ENCODE assay signal across 8 mouse cellular contexts in the genomic region with DNA sequence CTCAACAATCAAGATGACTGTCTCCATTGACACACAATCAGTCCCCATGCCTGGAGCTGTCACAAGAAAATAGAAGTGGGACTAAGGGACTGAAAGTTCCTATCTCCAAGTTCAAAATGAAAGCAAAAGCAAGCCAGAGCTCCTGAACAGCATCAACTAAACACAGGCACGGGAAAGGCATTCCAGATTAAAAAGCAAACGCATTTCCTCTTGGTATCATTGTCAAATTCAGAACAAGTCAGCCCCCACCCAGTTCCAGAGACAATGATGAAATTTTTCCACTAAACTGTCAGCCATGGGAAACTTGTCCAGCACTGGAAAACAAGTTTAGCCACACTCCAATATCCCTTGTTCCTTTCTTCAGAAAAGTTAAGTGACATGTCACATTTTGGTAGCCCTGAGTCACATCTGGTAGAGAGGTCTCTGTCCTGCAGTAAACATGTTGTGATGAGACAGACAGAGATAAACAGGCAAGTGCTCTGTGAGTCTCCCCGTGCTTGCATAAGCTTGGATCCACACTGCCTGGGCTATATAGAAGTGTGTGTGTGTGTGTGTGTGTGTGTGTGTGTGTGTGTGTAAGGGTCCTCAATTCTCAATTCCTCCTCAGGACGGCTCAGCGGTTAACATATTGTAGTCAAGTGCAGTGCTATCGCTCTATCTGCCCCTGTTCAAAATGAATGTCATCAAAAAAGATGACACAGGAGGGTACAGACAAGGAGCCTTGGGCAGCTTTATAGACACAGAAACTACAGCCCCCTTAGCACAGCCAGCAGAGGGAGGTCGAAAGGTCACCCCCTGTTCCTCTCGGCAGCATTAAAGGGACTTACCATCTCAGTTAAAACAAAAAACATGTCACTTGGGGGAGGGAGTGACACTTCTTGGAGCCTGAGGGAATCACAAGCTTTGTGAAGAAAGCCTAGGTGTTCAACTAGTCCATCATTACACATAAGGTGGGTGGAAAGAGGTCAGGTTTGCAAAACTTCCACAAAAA. TPM values are rescaled to one million over a fixed set of nuclear protein-coding genes. Genes with fewer than 3 reads are reported as not detected.
DNase-seq lines count a peak whose midpoint lies in the region; ATAC-seq and TF ChIP-seq lines count a peak whose summit lies in the region.

No protein-coding gene starts in this region.

- no peak for ATAC-seq in heart, embryonic 16.5 days (replicated peaks; ENCODE audit: extremely low read depth, insufficient read depth, low FRiP score)
- peak; percentile 62 for ATAC-seq in liver, postnatal 0 days
- ATAC-seq in activated CD4-positive, CD25-positive, alpha-beta regulatory T cell, adult 4 months = no peak

- no peak for TF ChIP-seq CTCF in heart, adult 2 months (IDR thresholded peaks at IDR 0.05)
- no peak for TF ChIP-seq CTCF in liver, postnatal 0 days (IDR thresholded peaks at IDR 0.05; ENCODE audit: low read depth)

- peak overlapping the region; percentile 87 for H3K27ac ChIP-seq in heart, adult 2 months
- peak overlapping the region; percentile 70 for H3K27ac ChIP-seq in heart, embryonic 16.5 days (ENCODE audit: low read length)
- peak overlapping the region; percentile 87 for H3K27ac ChIP-seq in liver, postnatal 0 days (ENCODE audit: low read depth)

- H3K9ac ChIP-seq in heart, adult 2 months (ENCODE audit: low read depth, low read length) = peak overlapping the region; percentile 70
- peak overlapping the region; percentile 87 for H3K9ac ChIP-seq in heart, embryonic 16.5 days (ENCODE audit: low read length)
- peak overlapping the region; percentile 78 for H3K9ac ChIP-seq in liver, postnatal 0 days (replicated peaks)

- peak; percentile 62; the same call in 1 of the 2 replicates for TF ChIP-seq POLR2A in heart, adult 2 months (IDR thresholded peaks at IDR 0.05; ENCODE audit: insufficient read depth, low read depth, low read length)

- intact Hi-C loops in heart, adult 2 months (cut with DNase I) = no loop called here
- intact Hi-C loops in heart, postnatal 14 days (cut with DNase I) = no loop called here

- H3K79me2 ChIP-seq in heart, adult 2 months (replicated peaks; ENCODE audit: control insufficient read depth, insufficient read depth, low read length) = no peaks in the 10 kb centered on the region

- DNase-seq in heart, adult 2 months = peak; percentile 37 to 51
- no peak for DNase-seq in heart, postnatal 14 days
- peak; percentile 34 for DNase-seq in cerebellum, postnatal 25 days
- no peak for DNase-seq in liver, postnatal 0 days
- no peak for DNase-seq in layer of hippocampus, adult 18-20 months (ENCODE audit: low spot score in 2 of 2)
- no peak for DNase-seq in gastrocnemius, postnatal 25 days

- peaks cover 17% of the 10 kb centered on the region for H3K4me1 ChIP-seq in heart, adult 2 months (ENCODE audit: control insufficient read depth, insufficient read depth, low read length)
- H3K4me1 ChIP-seq in heart, embryonic 16.5 days (ENCODE audit: control insufficient read depth, insufficient read depth, low read length) = peaks cover 44% of the 10 kb centered on the region
- H3K4me1 ChIP-seq in liver, postnatal 0 days (ENCODE audit: insufficient read depth) = peaks cover 35% of the 10 kb centered on the region

- 44% methylated on average over 8 of the region's 8 CpGs for WGBS in heart, adult 2 months
- 47% methylated on average over 8 of the region's 8 CpGs for WGBS in heart, embryonic 16.5 days
- WGBS in liver, postnatal 0 days (ENCODE audit: insufficient replicate concordance) = 50% methylated on average over 8 of the region's 8 CpGs

- peaks cover 4% of the 10 kb centered on the region for H3K36me3 ChIP-seq in heart, adult 2 months (ENCODE audit: control insufficient read depth, insufficient read depth, low read length)
- H3K36me3 ChIP-seq in heart, embryonic 16.5 days (ENCODE audit: control insufficient read depth, insufficient read depth) = no peaks in the 10 kb centered on the region
- H3K36me3 ChIP-seq in liver, postnatal 0 days (replicated peaks; ENCODE audit: insufficient read depth, low read length) = peaks cover 1% of the 10 kb centered on the region; the same call in 1 of the 2 replicates

- H3K4me3 ChIP-seq in heart, adult 2 months = peak overlapping the region; percentile 38
- H3K4me3 ChIP-seq in heart, embryonic 16.5 days (ENCODE audit: low read length) = peak overlapping the region; percentile 75
- H3K4me3 ChIP-seq in liver, postnatal 0 days (ENCODE audit: low read depth, low read length) = peak overlapping the region; percentile 67

- H3K9me3 ChIP-seq in heart, embryonic 16.5 days (replicated peaks; ENCODE audit: control insufficient read depth, low read length) = no peaks in the 10 kb centered on the region
- H3K9me3 ChIP-seq in liver, postnatal 0 days (ENCODE audit: low read length) = no peaks in the 10 kb centered on the region

- TF ChIP-seq EP300 in heart, adult 2 months (IDR thresholded peaks at IDR 0.05; ENCODE audit: insufficient read depth, low read depth, low read length) = 0 out of 2 replicates have a peak, but pooled peaks have one; percentile 16
- TF ChIP-seq EP300 in liver, postnatal 0 days (IDR thresholded peaks at IDR 0.05; ENCODE audit: low read depth) = peak; percentile 60; the same call in 1 of the 2 replicates

- no peaks in the 10 kb centered on the region for H3K27me3 ChIP-seq in heart, adult 2 months (ENCODE audit: control insufficient read depth, insufficient read depth, low read length)
- H3K27me3 ChIP-seq in heart, embryonic 16.5 days (ENCODE audit: control insufficient read depth, insufficient read depth, low read length) = no peaks in the 10 kb centered on the region
- H3K27me3 ChIP-seq in liver, postnatal 0 days (ENCODE audit: insufficient read depth, low read length) = peaks cover 19% of the 10 kb centered on the region

- peak overlapping the region; percentile 78 for H3K4me2 ChIP-seq in heart, embryonic 16.5 days (ENCODE audit: low read depth, low read length)
- H3K4me2 ChIP-seq in liver, postnatal 0 days (ENCODE audit: low read depth, low read length) = peak overlapping the region; percentile 90

RNA-seq across cellular contexts. Expression of gene Tmcc2, which starts 2.0 kb away (rescaled TPM):
- 10 to 100 TPM; 21.9 to 25.4 TPM for total RNA-seq in heart, adult 2 months (2021)
- polyA plus RNA-seq in heart, adult 2 months (2012; rRNA removed) = 17.5 and 19.4 TPM in 2 replicates
- 10 to 100 TPM; 14.8 to 15.4 TPM for total RNA-seq in heart, postnatal 14 days (2021)
- polyA plus RNA-seq in heart, embryonic 16.5 days (2015; fragmentation: Nextera tagmentation; extraction: Ambion mirVana) = 10.6 and 11.1 TPM in 2 replicates
- polyA plus RNA-seq in liver, postnatal 0 days (2015; fragmentation: Nextera tagmentation; extraction: Ambion mirVana) = 154 TPM in 2 replicates
- 1 to 10 TPM in 1 of 2 experiments, under 1 TPM in 1; 0.54 to 1.6 TPM for polyA plus RNA-seq in activated CD4-positive, CD25-positive, alpha-beta regulatory T cell, adult 4 months (2017; shearing (Covaris generic))
- total RNA-seq in layer of hippocampus, adult 18-20 months (2021) = 100 to 1,000 TPM; 250 to 270 TPM
- total RNA-seq in gastrocnemius, postnatal 25 days (2021) = 10 to 100 TPM; 23.3 to 25.1 TPM

RNA-seq across cellular contexts. Expression of gene Dstyk, which starts 28.2 kb away (rescaled TPM):
- 10 to 100 TPM; 14.6 to 16.0 TPM for total RNA-seq in heart, adult 2 months (2021)
- polyA plus RNA-seq in heart, adult 2 months (2012; rRNA removed) = 8.9 and 24.1 TPM in 2 replicates
- 10 to 100 TPM; 17.7 to 19.0 TPM for total RNA-seq in heart, postnatal 14 days (2021)
- 9.1 and 10.5 TPM in 2 replicates for polyA plus RNA-seq in heart, embryonic 16.5 days (2015; fragmentation: Nextera tagmentation; extraction: Ambion mirVana)
- 2.3 and 2.9 TPM in 2 replicates for polyA plus RNA-seq in liver, postnatal 0 days (2015; fragmentation: Nextera tagmentation; extraction: Ambion mirVana)
- 1 to 10 TPM; 4.0 to 4.3 TPM for polyA plus RNA-seq in activated CD4-positive, CD25-positive, alpha-beta regulatory T cell, adult 4 months (2017; shearing (Covaris generic))
- 10 to 100 TPM; 53.2 to 53.9 TPM for total RNA-seq in layer of hippocampus, adult 18-20 months (2021)
- total RNA-seq in gastrocnemius, postnatal 25 days (2021) = 1 to 10 TPM; 9.2 to 10.0 TPM

Comparison
In these comparisons a context has a peak if more than half of its experiments do, and no peak if none do; other contexts are left out.
1. DNase-seq: peak in heart, adult 2 months (2 of 2) and cerebellum, postnatal 25 days (2 of 2); none in heart, postnatal 14 days (0 of 2), liver, postnatal 0 days (single experiment), layer of hippocampus, adult 18-20 months (0 of 2) and gastrocnemius, postnatal 25 days (single experiment).
2. RNA of gene Tmcc2, which starts 2.0 kb away (total RNA-seq): 250 to 270 TPM in layer of hippocampus, adult 18-20 months; 21.9 to 25.4 TPM in heart, adult 2 months, 23.3 to 25.1 TPM in gastrocnemius, postnatal 25 days and 14.8 to 15.4 TPM in heart, postnatal 14 days; every median in the first group is over 4 times any median in the second.
3. Peak in every context shown above with its lines, with median percentiles within 50 percentile points of each other: H3K27ac ChIP-seq, H3K4me3 ChIP-seq and H3K9ac ChIP-seq.